Mouse (Mus musculus) left cerebral cortex, adult 2 months (tissue): ENCODE measurements around the gene St14. TPM values are rescaled to one million over a fixed set of nuclear protein-coding genes. Genes with fewer than 3 reads are reported as not detected.
"Not testable (repeated sequence)": the region's sequence is repeated elsewhere in the genome, so short reads cannot be mapped to it uniquely, and the experiment has no call there.

Experiments used
- DNase-seq, 2 experiments: peaks; one replicate each; pipeline ENCODE4 v3.0.0; 2021 to 2022; ENCODE audit warnings: low spot score in 2 of 2, mixed read lengths in 1 of 2; ENCODE audit errors: extremely low spot score in 1 of 2
- H3K27ac ChIP-seq: fragments of 200-600 bp; 2 replicates; pipeline ENCODE4 v1.8.1; 2022
- H3K4me3 ChIP-seq: fragments of 200-600 bp; 2 replicates; pipeline ENCODE4 v1.8.1; 2022
- CTCF ChIP-seq: fragments of 200-600 bp; IDR thresholded peaks from 2 replicates; pipeline ENCODE4 v1.8.1; 2022; ENCODE audit warnings: antibody characterized with exemption, mild to moderate bottlenecking, moderate library complexity
- intact Hi-C: fragments of 180-260 bp; cut with DNase I; formaldehyde crosslinking; loops from one replicate; pipeline ENCODE4 v1.15.1; 2025
- long read RNA-seq, 2 experiments: library from polyadenylated mRNA; stranded (forward); transcript quantifications; one replicate each; pipeline ENCODE4 v2.0.0; 2021; ENCODE audit warnings: borderline mapping rate in 2 of 2
- total RNA-seq, 2 experiments: library from RNA; stranded (reverse); gene quantifications; 2 replicates each; pipeline ENCODE4 v1.2.3; 2021

St14 gene
- total RNA-seq: 1 to 10 TPM in 1 of 2 experiments, under 1 TPM in 1; 0.87 to 1.1 TPM
- long read RNA-seq, experiment 1, partial matches to known transcripts: 0 of 1 reads
- long read RNA-seq, experiment 1, other reads (novel, unspliced or antisense): 0 of 1 reads
- long read RNA-seq, experiment 2, partial matches to known transcripts: 0 of 1 reads
- long read RNA-seq, experiment 2, other reads (novel, unspliced or antisense): 0 of 1 reads

GRCm38 (mm10) chr9:31131205-31131968 is at the start of gene St14:
Gene St14 (minus strand): TSS chr9:31131853.
- H3K4me3 ChIP-seq: peak within 1 kb of the TSS; percentile 39
- intact Hi-C loops: no loop called here
- H3K27ac ChIP-seq: no peak within 1 kb of the TSS
- no peak for DNase-seq
- no peak for TF ChIP-seq CTCF

GRCm38 (mm10) chr9:31177692-31178091 is 46.0 kb upstream of the St14 start:
- Histone ChIP-seq H3K4me3 (no peak overlapping the region), H3K27ac (peak overlapping the region; percentile 37; the same call in 1 of the 2 replicates)
- no peak for DNase-seq
- TF ChIP-seq CTCF: no peak
- intact Hi-C loops: loop anchor here (2.0 to 10.0 kb wide), 2 partner anchors 33 to 107 kb away; partner anchors contain the start of genes Aplp2 and Prdm10

DNA sequence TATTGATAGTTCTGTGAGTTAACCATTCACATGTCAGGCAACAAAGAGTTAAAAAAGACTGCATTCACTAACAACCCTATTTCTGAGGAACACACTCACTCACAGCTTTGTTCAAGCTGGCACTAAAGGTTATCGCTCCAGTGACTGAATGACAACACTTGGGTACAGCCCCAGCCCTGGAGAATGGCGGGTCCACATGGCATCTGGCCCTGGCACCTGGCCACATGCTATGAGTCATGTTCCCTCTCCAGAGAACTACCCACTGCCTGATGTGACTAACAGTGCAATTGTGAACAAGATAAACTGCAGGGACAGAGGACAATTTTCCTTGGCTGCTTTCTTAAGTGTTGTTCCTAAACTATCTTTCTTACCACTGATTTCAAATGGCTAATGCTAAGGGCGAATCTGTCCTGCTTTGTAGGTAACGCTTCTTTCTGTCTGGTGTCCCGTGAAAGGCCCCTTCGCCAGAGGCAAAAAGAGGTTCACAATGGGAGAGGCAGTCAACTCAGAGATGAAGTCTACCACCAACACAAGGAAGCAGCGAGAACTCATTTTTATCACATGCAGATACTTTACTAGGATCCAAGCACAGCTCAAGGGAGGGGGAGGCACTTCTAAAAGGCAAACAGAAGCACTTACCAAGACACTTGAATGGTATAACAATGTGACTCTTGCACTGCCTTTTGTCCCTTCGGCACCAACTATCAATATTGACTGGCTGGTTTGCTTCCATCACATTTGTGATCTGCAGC is 44.9 kb upstream of the St14 start:
- Histone ChIP-seq H3K27ac (peak overlapping the region; percentile 62), H3K4me3 (no peak overlapping the region)
- peak; percentile 76 to 87 for DNase-seq
- intact Hi-C loops: loop anchor here (2.0 to 10.0 kb wide), 2 partner anchors 34 to 108 kb away; partner anchors contain the start of genes Aplp2 and Prdm10
- TF ChIP-seq CTCF: no peak

DNA sequence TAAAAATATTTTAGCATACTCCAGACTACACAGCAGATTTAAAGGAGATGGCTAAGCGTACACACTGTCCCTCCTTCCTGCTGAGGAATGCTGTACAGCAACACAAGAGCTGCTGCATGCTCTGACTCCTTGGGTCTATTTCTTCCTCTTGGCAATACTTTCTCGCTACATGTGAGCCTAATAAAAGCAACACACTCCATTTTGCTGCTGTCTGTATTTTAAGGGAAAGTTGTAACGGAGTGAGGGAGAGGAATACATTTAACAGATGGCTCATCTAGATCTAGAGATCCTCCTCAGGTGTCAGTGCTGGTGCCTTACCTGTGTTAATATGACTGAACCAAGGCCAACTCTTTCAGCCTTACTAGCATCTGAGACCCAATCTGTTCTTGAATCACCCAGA is 44.3 kb upstream of the St14 start:
- no peak overlapping the region for H3K4me3 ChIP-seq
- no peak for DNase-seq
- peak overlapping the region; percentile 62 for H3K27ac ChIP-seq
- intact Hi-C loops: loop anchor here (2.0 to 10.0 kb wide), 2 partner anchors 35 to 109 kb away; partner anchors contain the start of genes Aplp2 and Prdm10
- TF ChIP-seq CTCF: no peak

DNA sequence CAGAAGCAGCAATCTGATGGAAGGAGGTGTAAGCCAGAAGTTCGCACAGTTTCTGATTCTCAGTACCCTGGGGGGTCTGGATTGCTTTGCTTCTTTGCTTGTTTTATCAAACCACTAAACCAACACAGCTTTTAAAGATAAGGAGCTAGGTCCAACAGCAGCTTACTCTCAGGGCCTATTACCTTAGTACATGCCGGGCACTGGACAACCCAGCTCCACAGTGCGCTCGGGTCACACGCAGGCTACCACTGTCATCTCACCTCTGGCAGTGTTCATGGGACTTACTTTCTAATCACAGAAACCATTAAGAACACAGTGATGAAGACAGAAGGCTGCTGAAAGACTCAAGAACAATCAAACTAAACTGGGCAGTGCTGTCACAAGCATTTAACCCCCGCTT is 43.7 kb upstream of the St14 start:
- no peak for DNase-seq
- H3K4me3 ChIP-seq: no peak overlapping the region
- H3K27ac ChIP-seq: no peak overlapping the region
- intact Hi-C loops: loop anchor here (10.0 kb wide), 1 partner anchor 109 kb away; the partner anchor contains the start of gene Prdm10
- TF ChIP-seq CTCF: no peak

- H3K4me3 ChIP-seq: no peak overlapping the region
- intact Hi-C loops: no loop called here
- DNase-seq: no peak
- H3K27ac ChIP-seq: no peak overlapping the region
- TF ChIP-seq CTCF: no peak
These were observed 36.9 kb upstream of the St14 start for GRCm38 (mm10) chr9:31168356-31169093.

DNA sequence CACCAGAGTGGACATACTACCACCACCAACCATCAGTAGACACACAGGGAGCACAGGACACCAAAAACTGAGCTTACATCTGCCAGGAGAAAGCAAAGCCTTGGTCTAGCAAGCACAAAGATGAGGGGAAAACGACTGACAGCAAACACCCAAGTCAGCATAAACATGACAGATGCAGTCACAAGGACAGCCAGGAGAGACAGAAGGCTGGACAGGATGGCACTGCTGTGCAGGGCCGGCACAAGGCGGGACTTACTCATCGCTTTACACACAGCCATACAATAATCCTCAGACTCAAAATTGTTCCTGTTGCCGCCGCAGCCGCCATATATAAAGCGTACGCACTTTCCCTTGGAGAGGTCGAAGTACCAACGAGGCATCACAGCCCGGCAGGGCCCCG is 35.7 kb upstream of the St14 start:
- Histone ChIP-seq H3K27ac (no peak overlapping the region), H3K4me3 (no peak overlapping the region)
- no peak for DNase-seq
- intact Hi-C loops: no loop called here
- no peak for TF ChIP-seq CTCF

DNA sequence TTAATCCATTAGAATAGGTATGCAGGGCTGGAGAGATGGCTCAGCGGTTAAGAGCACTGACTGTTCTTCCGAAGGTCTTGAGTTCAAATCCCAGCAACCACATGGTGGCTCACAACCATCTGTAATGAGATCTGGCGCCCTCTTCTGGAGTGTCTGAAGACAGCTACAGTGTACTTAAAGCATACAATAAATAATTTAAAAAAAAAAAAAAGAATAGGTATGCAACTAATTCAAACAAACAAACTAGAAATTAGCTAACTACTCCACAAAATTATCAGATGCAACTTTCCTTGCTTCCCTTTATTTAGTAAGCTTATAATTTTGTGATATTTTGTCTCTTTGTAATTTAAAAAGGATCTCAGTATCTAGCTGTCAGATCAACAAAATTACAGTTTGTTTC is 33.9 kb upstream of the St14 start:
- intact Hi-C loops, H3K4me3 ChIP-seq, H3K27ac ChIP-seq, DNase-seq: not testable (repeated sequence)
- TF ChIP-seq CTCF: peak; percentile 44

- no peak overlapping the region for H3K4me3 ChIP-seq
- H3K27ac ChIP-seq: no peak overlapping the region
- TF ChIP-seq CTCF: no peak
- intact Hi-C loops: no loop called here
- no peak for DNase-seq
These were observed 31.7 kb upstream of the St14 start for GRCm38 (mm10) chr9:31163327-31163726.

GRCm38 (mm10) chr9:31162911-31163310 is 31.3 kb upstream of the St14 start:
- no peak overlapping the region for H3K27ac ChIP-seq
- no peak for DNase-seq
- TF ChIP-seq CTCF: no peak
- H3K4me3 ChIP-seq: no peak overlapping the region
- intact Hi-C loops: no loop called here

DNA sequence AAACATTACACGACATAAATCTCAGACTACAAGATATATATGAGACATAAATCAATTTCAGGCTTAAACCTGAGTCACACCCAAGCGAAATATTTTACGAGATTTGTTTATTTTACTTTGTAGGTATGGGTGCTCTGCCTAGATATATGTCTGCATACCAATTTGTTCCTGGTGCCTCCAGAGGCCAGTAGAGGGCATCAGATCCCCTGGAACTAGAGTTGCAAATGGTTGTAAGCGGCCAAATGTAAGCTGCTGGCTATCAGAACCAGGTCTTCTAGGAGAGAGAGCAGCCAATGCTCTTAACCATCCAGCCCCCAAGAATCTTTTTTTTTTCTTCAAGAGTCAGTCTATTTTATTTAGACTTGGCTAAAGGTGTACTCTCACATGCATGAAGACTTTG is 28.3 kb upstream of the St14 start:
- intact Hi-C loops: no loop called here
- DNase-seq: no peak
- TF ChIP-seq CTCF: peak; percentile 50
- Histone ChIP-seq H3K27ac (no peak overlapping the region), H3K4me3 (no peak overlapping the region)
